Mouse (Mus musculus) left cerebral cortex, postnatal 14 days (tissue): ENCODE data around the gene Kcnd1. TPM values are rescaled to one million over a fixed set of nuclear protein-coding genes. Genes with fewer than 3 reads are reported as not detected.
A peak's percentile ranks its signal among the peaks of the same experiment; 100 is the strongest.
"Not testable (repeated sequence)": the region's sequence is repeated elsewhere in the genome, so short reads cannot be mapped to it uniquely, and the experiment has no call there.

Experiments used
- DNase-seq, 2 experiments: peaks; one replicate each; pipeline ENCODE4 v3.0.0; 2021 to 2022; ENCODE audit warnings: low spot score in 2 of 2, mixed read lengths in 1 of 2
- intact Hi-C: fragments of 180-260 bp; cut with DNase I; formaldehyde crosslinking; loops from one replicate; pipeline ENCODE4 v1.15.1; 2025
- long read RNA-seq, 2 experiments: library from polyadenylated mRNA; stranded (forward); transcript quantifications; one replicate each; pipeline ENCODE4 v2.0.0; 2021
- total RNA-seq, 2 experiments: library from RNA; stranded (reverse); gene quantifications; 2 replicates each; pipeline ENCODE4 v1.2.3; 2021

Kcnd1 gene
- total RNA-seq, result 1 to 10 TPM; 9.7 TPM
- long read RNA-seq, experiment 1, full-length matches to known transcripts, result 5 of 13 reads
- long read RNA-seq, experiment 1, partial matches to known transcripts, result 1 of 13 reads
- long read RNA-seq, experiment 1, other reads (novel, unspliced or antisense), result 7 of 13 reads
- long read RNA-seq, experiment 2, full-length matches to known transcripts, result 2 of 8 reads
- long read RNA-seq, experiment 2, partial matches to known transcripts, result 2 of 8 reads
- long read RNA-seq, experiment 2, other reads (novel, unspliced or antisense), result 4 of 8 reads

GRCm38 (mm10) chrX:7821865-7822779, at the start of gene Kcnd1:
TSS of gene Kcnd1 (plus strand) at chrX:7822289.
- intact Hi-C loops, result no loop called here
- DNase-seq, result peak; percentile 64 to 66

GRCm38 (mm10) chrX:7772766-7773165, 49.3 kb upstream of the Kcnd1 start:
- intact Hi-C loops, result no loop called here
- no peak for DNase-seq

DNA sequence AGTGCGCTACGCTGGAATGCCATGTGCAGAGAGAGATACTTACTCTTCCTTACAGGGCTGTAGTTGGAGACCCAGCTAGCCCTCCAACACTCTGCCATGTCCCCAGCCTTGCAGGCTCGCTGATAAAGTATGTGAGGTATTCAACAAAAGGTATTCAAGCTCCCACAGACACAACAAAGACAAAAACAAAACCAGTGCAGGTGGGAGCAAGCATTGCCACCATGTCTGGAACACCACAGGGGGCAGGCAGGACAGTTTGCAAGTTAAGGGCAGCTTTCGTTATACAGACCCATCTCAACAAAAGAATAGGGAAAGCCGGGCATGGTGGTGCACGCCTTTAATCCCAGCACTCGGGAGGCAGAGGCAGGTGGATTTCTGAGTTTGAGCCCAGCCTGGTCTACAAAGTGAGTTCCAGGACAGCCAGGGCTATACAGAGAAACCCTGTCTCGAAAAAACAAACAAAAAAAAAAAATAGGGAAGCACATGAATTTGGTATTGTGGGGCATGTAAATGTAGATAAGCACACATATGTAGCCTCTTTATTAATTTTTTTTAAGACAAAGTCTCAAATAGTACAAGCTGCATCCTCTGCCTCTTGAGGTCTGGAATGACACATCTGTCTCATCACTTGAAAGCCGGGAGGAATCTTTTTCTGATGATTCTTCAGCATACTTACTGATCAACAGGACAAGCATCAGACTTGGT, 46.4 kb upstream of the Kcnd1 start:
- intact Hi-C loops, result loop anchor here (5.0 kb wide), 1 partner anchor 38 kb away; no protein-coding TSS in a partner anchor
- no peak for DNase-seq

DNA sequence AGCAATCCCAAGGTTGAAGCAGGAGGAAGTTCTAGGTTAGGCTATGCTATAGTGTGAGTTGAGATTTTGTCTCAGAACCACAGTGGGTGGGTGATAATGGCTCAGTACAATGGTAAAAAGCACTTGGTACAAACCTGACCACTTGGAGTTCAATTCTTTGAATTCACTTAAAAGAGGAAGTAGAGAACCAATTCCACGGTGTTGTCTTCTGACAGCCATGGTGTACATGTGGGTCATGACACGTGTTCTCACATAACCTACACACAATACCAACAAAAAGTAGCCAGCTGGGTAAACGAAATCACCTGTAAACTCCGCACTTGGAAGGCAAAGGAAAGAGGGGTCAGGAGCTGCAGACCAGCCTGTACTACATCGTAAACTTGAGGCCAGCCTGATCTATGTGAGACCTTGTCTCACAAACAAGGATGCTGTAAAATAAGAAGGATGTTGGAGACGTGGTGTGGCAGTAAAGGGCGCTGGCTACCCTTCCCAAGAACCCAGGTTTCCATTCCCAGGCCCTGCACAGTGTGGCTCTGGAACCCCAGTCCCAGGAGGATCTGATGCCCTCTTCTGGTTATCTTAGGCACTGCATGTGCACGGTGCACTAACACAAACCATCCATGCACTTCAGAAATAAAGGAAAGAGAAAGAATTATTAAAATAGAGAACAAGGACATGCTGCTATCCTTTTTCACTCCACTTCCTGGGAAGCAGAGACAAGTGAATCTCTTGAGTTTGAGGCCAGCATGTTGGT, 45.6 kb upstream of the Kcnd1 start:
- DNase-seq, result peak; percentile 48 to 64
- intact Hi-C loops, result loop anchor here (5.0 kb wide), 1 partner anchor 39 kb away; no protein-coding TSS in a partner anchor

GRCm38 (mm10) chrX:7778450-7779244, 43.4 kb upstream of the Kcnd1 start:
- intact Hi-C loops, result loop anchor here (5.0 kb wide), 1 partner anchor 41 kb away; no protein-coding TSS in a partner anchor
- DNase-seq, result no peak

GRCm38 (mm10) chrX:7779294-7779693, 42.8 kb upstream of the Kcnd1 start:
- intact Hi-C loops, result loop anchor here (5.0 kb wide), 1 partner anchor 42 kb away; no protein-coding TSS in a partner anchor
- no peak for DNase-seq

GRCm38 (mm10) chrX:7782603-7783092, 39.4 kb upstream of the Kcnd1 start:
- intact Hi-C loops, result no loop called here
- DNase-seq, result no peak

- intact Hi-C loops, result no loop called here
Measured at GRCm38 (mm10) chrX:7789542-7790136, 32.5 kb upstream of the Kcnd1 start, which contains the start of gene Gripap1. TSS of gene Gripap1 (plus strand) at chrX:7789765.

GRCm38 (mm10) chrX:7790309-7790708, 31.8 kb upstream of the Kcnd1 start:
- peak in 1 of 2 experiments; percentile 40 for DNase-seq
- intact Hi-C loops, result no loop called here

More at GRCm38 (mm10) chrX:7789542-7790136, 32.5 kb upstream of the Kcnd1 start, which contains the start of gene Gripap1:
- peak; percentile 67 to 76 for DNase-seq

- DNase-seq, result peak; percentile 9 to 58
- intact Hi-C loops, result no loop called here
Measured at GRCm38 (mm10) chrX:7793361-7793760, 28.7 kb upstream of the Kcnd1 start.

DNA sequence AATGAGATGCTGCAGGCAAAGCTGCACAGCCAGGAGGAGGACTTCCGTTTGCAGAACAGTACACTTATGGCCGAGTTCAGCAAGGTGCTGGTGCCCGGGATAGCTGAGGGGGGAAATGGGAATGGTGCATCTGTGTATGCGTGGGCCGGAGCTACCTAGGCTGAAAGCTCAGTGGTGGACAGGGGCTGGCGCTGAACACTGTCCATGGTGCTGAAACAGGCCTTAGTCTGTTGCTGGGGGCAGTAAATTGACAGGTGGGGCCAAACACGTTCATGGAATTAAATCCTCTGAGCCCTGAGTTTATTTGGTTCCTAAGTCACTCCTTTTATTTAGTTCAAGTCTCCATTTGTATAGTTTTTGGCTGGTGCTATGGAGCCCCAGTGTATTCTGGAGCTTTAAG, 27.1 kb upstream of the Kcnd1 start:
- no peak for DNase-seq
- intact Hi-C loops, result no loop called here

DNA sequence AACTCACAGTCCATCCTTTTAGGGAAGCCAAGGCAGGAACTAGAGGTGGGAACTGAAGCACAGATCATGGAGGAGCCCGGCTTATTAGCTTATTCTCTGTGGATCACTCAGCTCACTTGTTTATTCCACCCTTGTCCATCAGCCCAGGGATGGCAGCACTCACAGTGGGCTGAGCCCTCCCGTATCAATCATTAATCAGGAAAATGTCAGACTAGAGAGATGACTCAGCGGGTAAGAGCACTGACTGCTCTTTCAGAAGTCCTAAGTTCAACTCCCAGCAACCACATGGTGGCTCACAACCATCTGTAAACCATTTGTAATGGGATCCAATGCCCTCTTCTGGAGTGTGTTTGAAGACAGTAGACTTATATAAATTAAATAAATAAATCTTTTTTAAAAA, 24.8 kb upstream of the Kcnd1 start:
- intact Hi-C loops, result no loop called here
- DNase-seq, result no peak

DNA sequence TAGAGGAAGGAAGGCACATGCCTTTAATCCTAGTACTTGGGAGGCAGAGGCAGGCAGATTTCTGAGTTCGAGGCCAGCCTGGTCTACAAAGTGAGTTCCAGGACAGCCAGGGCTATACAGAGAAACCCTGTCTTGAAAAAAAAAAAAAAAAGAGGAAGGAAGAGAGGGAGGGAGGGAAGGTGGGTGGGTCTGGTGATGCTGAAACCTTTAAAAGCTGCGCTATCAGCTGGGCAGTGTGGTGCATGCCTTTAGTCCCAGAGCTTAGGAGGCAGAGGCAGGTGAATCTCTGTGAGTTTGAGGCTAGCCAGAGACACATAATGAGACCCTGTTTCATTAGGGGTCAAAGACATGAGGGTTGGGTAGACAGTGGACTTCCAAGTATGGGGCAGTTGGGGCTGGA, 19.9 kb upstream of the Kcnd1 start:
- intact Hi-C loops, DNase-seq: not testable (repeated sequence)

GRCm38 (mm10) chrX:7815016-7815415, 7.1 kb upstream of the Kcnd1 start:
- intact Hi-C loops, result not testable (repeated sequence)
- DNase-seq, result peak; percentile 27 to 31

DNA sequence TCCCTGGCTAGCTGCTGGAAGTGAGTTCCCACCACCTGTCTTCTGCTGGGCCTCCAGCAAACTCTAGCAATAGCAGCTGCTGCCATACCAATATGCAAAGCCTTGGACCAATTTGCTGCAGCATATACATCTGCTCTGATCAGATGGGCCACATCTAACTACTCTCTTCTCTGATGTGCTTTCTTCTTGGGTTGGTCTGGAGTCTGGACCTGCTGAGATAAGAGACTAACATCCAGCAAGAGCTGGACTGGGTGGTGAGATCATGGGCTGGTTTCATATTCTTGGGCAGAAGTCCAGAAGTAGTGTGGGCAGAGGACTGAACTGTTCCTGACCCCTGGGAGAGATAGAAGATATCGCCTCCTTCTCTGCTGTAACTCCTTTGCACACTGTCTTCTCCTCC, 15.1 kb downstream of the Kcnd1 start:
- DNase-seq, result no peak
- intact Hi-C loops, result no loop called here

DNA sequence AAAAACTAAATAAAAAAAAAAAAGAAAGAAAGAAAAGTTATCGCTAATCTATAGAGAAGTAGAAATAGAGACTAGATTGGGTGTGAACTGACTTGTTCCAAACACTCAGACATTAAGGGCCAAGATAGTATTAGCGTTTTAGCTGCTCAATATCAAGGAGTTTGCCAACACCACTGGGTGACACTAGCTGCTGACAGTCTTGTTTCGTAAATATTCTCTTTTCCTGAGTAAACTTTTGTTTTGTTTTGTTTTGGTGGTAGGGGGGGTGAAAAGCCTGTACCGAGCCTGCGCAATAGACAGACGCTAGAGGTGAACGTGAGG, 18.7 kb downstream of the Kcnd1 start:
- no peak for DNase-seq
- intact Hi-C loops, result loop anchor here (5.0 kb wide), 1 partner anchor 36 kb away; the partner anchor contains the start of gene Pim2
